Mouse (Mus musculus): ENCODE measurements around the gene Gm37240. TPM values are rescaled to one million over a fixed set of nuclear protein-coding genes. Genes with fewer than 3 reads are reported as not detected.

The Gm37240 gene
- polyA plus RNA-seq, 1 experiment from 2014 or later, result 0.08 TPM

DNA sequence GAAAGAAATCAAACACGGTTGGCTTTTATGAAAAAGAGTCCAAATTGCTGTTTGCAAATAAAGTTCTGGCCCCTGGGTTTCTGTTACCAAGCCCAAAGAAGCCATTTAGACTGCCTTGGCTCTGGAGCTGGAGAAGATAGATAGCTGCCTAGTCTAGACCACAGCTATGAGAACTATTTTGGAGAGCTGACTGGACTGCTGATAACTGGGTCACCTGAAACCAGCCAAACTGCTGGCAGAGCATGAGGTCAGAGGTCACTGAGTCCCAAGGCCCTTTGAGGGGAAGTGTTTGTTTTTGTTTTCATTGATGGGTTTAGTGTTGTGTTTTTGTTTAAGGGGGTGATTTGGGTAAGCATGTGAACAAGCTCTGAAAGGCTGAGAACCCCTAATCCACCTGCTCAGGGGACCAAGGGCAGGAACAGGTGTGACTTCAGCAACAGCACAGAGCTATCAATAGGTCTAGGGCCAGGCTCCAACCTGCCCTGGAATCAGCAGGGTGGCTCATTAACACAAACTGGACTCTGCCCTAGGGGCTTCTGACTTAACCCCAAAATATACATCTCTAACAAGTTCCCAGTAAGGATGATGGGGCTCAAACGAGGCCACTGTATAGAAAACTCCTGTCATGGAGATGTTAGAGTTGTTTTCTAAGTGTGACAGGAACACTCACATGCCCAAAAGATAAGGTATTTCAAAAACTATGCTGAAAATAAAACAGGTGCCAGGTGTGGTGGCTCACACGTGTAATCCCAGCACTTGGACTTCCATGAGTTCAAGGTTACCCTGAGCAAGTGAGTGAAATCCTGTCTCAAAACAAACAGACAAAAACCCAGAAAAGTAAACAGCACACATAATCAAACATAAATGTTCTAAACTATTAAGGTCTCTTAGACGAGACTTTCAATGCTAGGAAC lies 74.0 kb downstream of the Gm37240 start:
- H3K4me1 ChIP-seq (replicated peaks), result no peaks in the 10 kb centered on the region
- H3K9ac ChIP-seq, result no peak overlapping the region
- no peak for ATAC-seq (ENCODE audit: low FRiP score)
- no peak overlapping the region for H3K27ac ChIP-seq
- no peaks in the 10 kb centered on the region for H3K36me3 ChIP-seq
- H3K9me3 ChIP-seq, result no peaks in the 10 kb centered on the region
- no peak overlapping the region for H3K4me3 ChIP-seq
- no peaks in the 10 kb centered on the region for H3K27me3 ChIP-seq
- WGBS, result 82% methylated on average over 4 of the region's 4 CpGs
- H3K4me2 ChIP-seq, result no peak overlapping the region

DNA sequence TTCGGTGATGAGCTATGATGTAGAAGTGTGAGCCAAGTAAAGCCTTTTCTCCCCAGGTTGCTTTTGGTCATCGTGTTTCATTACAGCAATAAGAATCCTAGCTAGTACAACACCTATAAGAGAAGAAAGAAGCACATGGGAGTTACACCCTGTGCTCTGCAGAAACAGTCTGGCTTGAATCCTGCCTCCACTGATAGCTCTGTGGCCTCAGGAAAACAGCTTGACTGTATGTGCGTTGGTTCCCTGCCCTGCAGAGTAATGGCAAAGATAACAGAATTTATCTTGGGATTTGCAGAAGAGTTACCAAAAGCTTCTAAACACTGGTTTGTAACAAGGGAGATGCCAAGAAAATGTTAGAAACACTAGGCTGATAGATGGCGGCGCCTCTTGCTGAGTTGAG lies 75.3 kb downstream of the Gm37240 start:
- no peak overlapping the region for H3K4me2 ChIP-seq

DNA sequence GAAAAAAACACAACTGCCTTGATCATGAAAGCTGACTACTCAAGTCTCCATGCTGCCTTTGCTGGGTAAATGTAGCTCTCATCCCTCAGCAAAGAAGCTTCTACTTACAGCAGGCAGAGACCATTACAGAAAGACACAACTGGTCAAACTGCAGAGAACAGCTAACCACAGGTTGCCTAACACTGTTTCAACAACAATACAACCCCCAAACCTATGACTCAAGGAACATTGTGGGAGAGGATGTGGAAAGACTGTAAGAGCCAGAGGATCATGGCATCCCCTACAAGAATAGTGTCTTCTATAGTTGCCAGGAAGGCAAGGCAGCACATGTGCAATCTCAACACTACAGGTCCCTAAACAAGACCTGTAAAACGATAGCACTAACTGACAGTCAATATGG lies 94.2 kb downstream of the Gm37240 start:
- Histone ChIP-seq H3K9me3 (no peaks in the 10 kb centered on the region), H3K27ac (no peak overlapping the region), H3K4me3 (no peak overlapping the region), H3K36me3 (no peaks in the 10 kb centered on the region), H3K9ac (no peak overlapping the region), H3K4me1 (replicated peaks) (no peaks in the 10 kb centered on the region), H3K27me3 (no peaks in the 10 kb centered on the region), H3K4me2 (no peak overlapping the region)
- 48% methylated on average over 1 of the region's 1 CpGs for WGBS
- ATAC-seq (ENCODE audit: low FRiP score), result no peak

More for the DNA sequence above, 75.3 kb downstream of the Gm37240 start:
- ATAC-seq (ENCODE audit: low FRiP score), result no peak
- Histone ChIP-seq H3K27me3 (no peaks in the 10 kb centered on the region), H3K9me3 (no peaks in the 10 kb centered on the region), H3K4me1 (replicated peaks) (no peaks in the 10 kb centered on the region), H3K9ac (no peak overlapping the region), H3K27ac (no peak overlapping the region), H3K36me3 (no peaks in the 10 kb centered on the region), H3K4me3 (no peak overlapping the region)
- WGBS, result 93% methylated on average over 5 of the region's 5 CpGs

DNA sequence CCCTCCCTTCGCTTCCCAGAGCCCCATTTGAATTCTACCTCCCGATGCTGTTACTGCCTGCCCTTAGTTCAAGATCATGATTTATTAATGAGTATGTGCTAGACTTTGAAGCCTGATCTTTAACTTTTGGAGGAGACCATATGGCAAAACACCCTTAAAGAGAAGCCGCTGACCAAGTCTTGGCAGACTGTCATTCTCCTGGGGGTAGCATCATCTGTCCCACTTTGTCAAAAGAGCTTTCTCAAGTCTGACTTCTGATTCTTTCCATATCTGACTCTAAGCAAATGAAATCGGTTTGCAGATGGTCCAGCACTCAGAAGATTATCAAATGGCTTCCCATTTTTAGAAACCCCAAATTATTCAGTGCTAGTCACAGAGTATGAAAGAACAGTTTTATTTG lies 97.6 kb downstream of the Gm37240 start:
- Histone ChIP-seq H3K36me3 (no peaks in the 10 kb centered on the region), H3K9me3 (no peaks in the 10 kb centered on the region), H3K4me3 (no peak overlapping the region), H3K9ac (no peak overlapping the region), H3K4me1 (replicated peaks) (0 out of 2 replicates have a peak, but pooled peaks cover 3% of the 10 kb centered on the region), H3K27me3 (0 out of 2 replicates have a peak, but pooled peaks cover 3% of the 10 kb centered on the region), H3K4me2 (no peak overlapping the region), H3K27ac (no peak overlapping the region)
- WGBS, result 59% methylated on average over 4 of the region's 4 CpGs
- no peak for ATAC-seq (ENCODE audit: low FRiP score)

DNA sequence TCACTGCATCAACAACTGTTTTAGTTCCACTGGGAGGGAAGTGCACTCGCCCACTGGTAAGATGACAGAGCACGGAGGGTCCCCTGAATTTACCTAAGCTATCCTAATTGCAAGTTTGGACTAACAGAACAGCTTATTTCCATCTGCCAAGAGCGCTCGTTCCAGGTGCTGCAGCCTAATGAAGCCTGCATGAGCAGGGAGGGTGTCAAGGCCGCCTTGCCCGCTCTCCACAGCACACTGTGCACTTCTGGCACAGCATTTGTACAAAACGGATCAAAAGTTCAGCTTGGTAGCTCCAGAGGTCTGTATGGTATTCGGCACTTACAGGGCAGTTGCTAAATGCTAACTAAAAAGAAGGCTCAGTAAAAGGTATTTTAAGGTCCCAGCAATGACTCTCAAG lies 100.8 kb downstream of the Gm37240 start:
- 0 out of 2 replicates have a peak, but pooled peaks cover 3% of the 10 kb centered on the region for H3K27me3 ChIP-seq
- no peak overlapping the region for H3K4me3 ChIP-seq
- H3K4me1 ChIP-seq (replicated peaks), result 0 out of 2 replicates have a peak, but pooled peaks cover 3% of the 10 kb centered on the region
- WGBS, result 85% methylated on average over 8 of the region's 8 CpGs
- H3K4me2 ChIP-seq, result no peak overlapping the region
- ATAC-seq (ENCODE audit: low FRiP score), result no peak
- H3K9me3 ChIP-seq, result no peaks in the 10 kb centered on the region
- no peaks in the 10 kb centered on the region for H3K36me3 ChIP-seq
- H3K9ac ChIP-seq, result no peak overlapping the region
- H3K27ac ChIP-seq, result no peak overlapping the region

DNA sequence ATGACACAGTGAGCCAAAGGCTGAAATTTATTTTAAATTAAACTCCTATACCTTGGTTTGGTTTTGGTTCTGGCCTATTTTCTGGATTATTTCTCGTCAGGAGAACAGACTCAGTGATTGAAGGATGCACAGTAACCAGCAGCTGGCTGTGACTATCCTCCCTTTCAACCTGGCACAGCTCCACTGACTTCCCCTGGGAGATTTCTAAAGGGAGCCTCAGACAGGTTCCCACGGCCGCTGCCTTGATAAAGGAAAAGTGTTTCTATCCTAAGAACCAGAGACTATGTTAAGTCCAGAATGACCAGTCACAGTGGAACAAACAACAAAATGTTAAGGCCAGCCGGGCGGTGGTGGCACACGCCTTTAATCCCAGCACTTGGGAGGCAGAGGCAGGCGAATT lies 106.4 kb downstream of the Gm37240 start:
- no peak for ATAC-seq (ENCODE audit: low FRiP score)
- Histone ChIP-seq H3K36me3 (no peaks in the 10 kb centered on the region), H3K27me3 (no peaks in the 10 kb centered on the region), H3K9ac (no peak overlapping the region), H3K4me3 (no peak overlapping the region), H3K9me3 (no peaks in the 10 kb centered on the region), H3K4me2 (no peak overlapping the region), H3K4me1 (replicated peaks) (peaks cover 5% of the 10 kb centered on the region), H3K27ac (no peak overlapping the region)
- WGBS, result 72% methylated on average over 7 of the region's 7 CpGs

DNA sequence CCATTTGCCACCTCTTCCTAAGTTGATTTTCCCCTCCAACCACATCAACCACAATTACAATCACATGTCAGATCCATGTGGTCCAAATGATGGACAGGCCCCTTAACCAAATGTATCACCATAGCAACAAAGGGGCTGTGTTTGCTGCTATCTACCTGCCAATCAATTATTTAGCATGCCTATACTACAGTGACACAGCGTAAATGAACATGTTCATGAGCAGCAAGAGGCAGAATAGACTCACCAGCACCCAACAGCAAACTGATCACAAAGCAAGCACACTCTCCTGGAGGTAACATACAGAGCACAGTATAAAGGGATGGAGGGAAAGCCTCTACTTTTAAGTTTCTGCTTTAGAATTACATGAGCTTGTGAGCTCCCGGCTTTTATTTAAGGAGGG lies 107.0 kb downstream of the Gm37240 start:
- H3K36me3 ChIP-seq, result no peaks in the 10 kb centered on the region
- no peak overlapping the region for H3K9ac ChIP-seq
- H3K4me2 ChIP-seq, result no peak overlapping the region
- H3K9me3 ChIP-seq, result no peaks in the 10 kb centered on the region
- no peak overlapping the region for H3K4me3 ChIP-seq
- peak; percentile 59 for ATAC-seq (ENCODE audit: low FRiP score)
- peaks cover 5% of the 10 kb centered on the region for H3K4me1 ChIP-seq (replicated peaks)
- 42% methylated on average over 2 of the region's 2 CpGs for WGBS
- no peaks in the 10 kb centered on the region for H3K27me3 ChIP-seq
- H3K27ac ChIP-seq, result no peak overlapping the region

DNA sequence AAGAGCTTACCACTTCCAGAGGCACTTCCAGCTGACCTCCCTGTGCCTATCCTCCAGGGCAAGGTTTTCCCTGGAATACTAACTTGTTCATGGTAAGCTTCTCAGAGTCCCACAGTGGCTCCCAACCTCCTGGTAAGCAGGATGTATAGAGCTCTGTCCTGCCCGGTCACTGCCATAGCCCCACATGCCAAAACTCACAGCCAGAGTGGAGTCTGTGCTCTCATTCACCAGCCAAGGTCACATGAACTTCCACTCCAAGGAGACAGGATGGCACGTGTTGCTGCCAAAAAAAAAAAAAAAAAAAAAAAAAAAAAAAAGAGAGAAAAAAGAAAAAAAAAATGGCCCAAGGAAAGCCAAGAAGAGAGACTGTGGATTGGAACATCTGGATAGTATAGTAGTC lies 109.5 kb downstream of the Gm37240 start:
- Histone ChIP-seq H3K4me3 (no peak overlapping the region), H3K27me3 (no peaks in the 10 kb centered on the region), H3K27ac (no peak overlapping the region), H3K9me3 (no peaks in the 10 kb centered on the region), H3K4me2 (no peak overlapping the region), H3K9ac (no peak overlapping the region), H3K4me1 (replicated peaks) (peaks cover 5% of the 10 kb centered on the region), H3K36me3 (no peaks in the 10 kb centered on the region)
- 83% methylated on average over 2 of the region's 2 CpGs for WGBS
- ATAC-seq (ENCODE audit: low FRiP score), result no peak

DNA sequence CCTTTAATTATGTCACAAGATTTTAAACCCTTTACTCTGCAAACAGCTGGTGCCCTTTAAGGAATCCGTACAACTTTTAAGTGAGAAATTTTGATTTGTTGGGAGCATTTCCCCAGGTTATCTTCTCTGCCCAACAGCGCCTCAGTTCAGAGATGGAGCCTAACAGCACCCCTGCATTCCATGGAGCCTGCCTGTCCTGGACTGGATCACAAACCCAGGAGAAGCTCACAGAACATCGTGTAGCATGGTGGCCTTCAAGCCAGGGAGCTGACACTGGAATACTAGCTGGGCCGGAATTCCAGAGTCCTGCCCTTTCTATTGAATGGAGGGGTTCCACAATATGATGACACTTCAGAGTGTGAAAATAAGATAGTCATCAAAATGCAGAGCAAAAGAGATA lies 110.0 kb downstream of the Gm37240 start:
- H3K27me3 ChIP-seq, result no peaks in the 10 kb centered on the region
- WGBS, result 93% methylated on average over 4 of the region's 4 CpGs

DNA sequence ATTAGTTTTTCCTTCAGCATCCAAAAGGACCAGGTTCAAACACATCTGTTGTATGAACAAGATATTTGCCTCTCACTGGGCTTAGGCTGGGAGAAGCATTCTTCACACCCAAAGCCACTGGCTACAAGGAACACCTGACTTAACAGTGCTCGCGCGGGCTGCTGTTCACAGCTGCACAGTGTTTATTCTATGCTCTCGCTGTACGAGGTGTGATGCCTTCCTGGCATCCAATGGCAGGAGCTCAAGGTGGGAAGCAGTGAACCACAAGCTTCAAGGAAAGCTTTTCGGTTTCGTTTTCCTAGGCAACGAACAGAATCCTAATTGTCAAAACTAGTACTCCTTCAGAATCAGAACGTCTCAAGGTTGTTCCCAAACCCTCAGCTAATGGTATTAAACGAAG lies 110.6 kb downstream of the Gm37240 start:
- Histone ChIP-seq H3K36me3 (no peaks in the 10 kb centered on the region), H3K9ac (no peak overlapping the region), H3K4me3 (no peak overlapping the region), H3K27ac (no peak overlapping the region), H3K9me3 (no peaks in the 10 kb centered on the region), H3K27me3 (no peaks in the 10 kb centered on the region), H3K4me2 (no peak overlapping the region), H3K4me1 (replicated peaks) (peaks cover 5% of the 10 kb centered on the region)
- no peak for ATAC-seq (ENCODE audit: low FRiP score)
- 84% methylated on average over 10 of the region's 10 CpGs for WGBS

More for the DNA sequence above, 110.0 kb downstream of the Gm37240 start:
- no peak for ATAC-seq (ENCODE audit: low FRiP score)
- Histone ChIP-seq H3K9ac (no peak overlapping the region), H3K36me3 (no peaks in the 10 kb centered on the region), H3K4me3 (no peak overlapping the region), H3K27ac (no peak overlapping the region), H3K4me1 (replicated peaks) (peaks cover 5% of the 10 kb centered on the region), H3K4me2 (no peak overlapping the region), H3K9me3 (no peaks in the 10 kb centered on the region)

DNA sequence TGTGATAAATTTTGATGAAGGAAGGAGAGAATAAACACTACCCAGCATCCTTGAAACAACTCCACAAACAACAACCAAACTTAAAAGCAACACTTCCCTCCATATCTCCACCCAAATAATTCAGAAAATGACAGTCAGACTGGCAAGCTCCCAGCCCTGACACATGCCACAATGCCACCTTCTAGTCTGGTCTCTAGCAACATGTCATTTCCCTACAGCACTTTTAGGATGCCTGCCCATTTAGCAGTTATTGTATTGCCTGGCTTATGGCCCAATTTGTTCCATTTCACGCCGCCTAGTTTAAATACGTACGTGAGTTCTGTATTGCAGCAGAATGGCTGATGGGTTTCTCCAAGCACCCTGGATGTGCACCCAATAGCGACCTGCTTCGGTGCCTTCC lies 111.2 kb downstream of the Gm37240 start:
- no peak overlapping the region for H3K27ac ChIP-seq
- H3K27me3 ChIP-seq, result no peaks in the 10 kb centered on the region
- WGBS, result 71% methylated on average over 6 of the region's 6 CpGs
- H3K36me3 ChIP-seq, result no peaks in the 10 kb centered on the region
- no peaks in the 10 kb centered on the region for H3K9me3 ChIP-seq
- no peak overlapping the region for H3K4me3 ChIP-seq
- H3K9ac ChIP-seq, result no peak overlapping the region
- no peak overlapping the region for H3K4me2 ChIP-seq
- ATAC-seq (ENCODE audit: low FRiP score), result no peak
- H3K4me1 ChIP-seq (replicated peaks), result peaks cover 5% of the 10 kb centered on the region

DNA sequence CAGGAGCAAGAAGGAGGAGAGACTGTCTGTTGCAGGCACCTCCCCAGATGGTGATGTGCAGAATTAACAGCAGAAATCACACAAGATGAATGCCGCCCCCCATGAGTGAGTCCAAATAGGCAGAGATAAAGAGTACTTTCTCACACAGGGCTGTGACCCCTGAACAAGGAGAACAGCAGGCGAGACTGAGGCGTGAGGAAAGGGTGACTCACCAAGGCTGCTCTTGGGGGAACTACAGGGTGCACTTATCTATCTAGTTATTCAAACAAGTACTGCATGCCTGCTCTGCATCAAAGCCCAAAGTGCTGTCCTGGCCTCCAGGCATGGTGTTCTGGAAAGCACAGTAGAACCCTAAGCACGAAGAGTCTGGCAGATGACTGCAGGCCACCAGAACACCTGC lies 113.4 kb downstream of the Gm37240 start:
- H3K4me1 ChIP-seq (replicated peaks), result no peaks in the 10 kb centered on the region
- no peaks in the 10 kb centered on the region for H3K27me3 ChIP-seq
- no peak for ATAC-seq (ENCODE audit: low FRiP score)
- no peak overlapping the region for H3K4me3 ChIP-seq
- H3K36me3 ChIP-seq, result no peaks in the 10 kb centered on the region
- no peak overlapping the region for H3K27ac ChIP-seq
- H3K9me3 ChIP-seq, result no peaks in the 10 kb centered on the region
- H3K9ac ChIP-seq, result no peak overlapping the region
- 71% methylated on average over 4 of the region's 4 CpGs for WGBS
- H3K4me2 ChIP-seq, result no peak overlapping the region

DNA sequence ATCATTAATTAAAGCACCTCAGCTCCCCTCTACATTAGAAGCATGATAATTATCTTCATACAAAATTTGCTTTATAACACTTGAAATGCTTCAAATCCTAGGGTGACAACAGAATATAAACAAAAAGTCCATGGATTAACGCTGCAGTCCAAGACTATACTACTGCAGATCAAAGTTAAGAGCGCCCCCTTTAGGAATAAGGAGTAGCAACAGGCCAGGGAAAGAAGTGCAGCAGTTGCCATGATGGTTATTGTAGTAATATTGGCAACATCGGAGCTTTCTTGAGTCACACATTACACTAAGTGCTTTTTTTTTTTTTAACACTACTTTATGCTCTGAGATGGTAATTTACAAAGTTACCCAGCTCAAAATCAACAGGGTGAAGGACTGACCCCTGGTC lies 113.9 kb downstream of the Gm37240 start:
- H3K4me3 ChIP-seq, result no peak overlapping the region
- H3K4me2 ChIP-seq, result no peak overlapping the region
- no peak for ATAC-seq (ENCODE audit: low FRiP score)
- no peak overlapping the region for H3K27ac ChIP-seq
- H3K36me3 ChIP-seq, result no peaks in the 10 kb centered on the region
- 56% methylated on average over 3 of the region's 3 CpGs for WGBS
- H3K9ac ChIP-seq, result no peak overlapping the region
- H3K9me3 ChIP-seq, result no peaks in the 10 kb centered on the region
- no peaks in the 10 kb centered on the region for H3K4me1 ChIP-seq (replicated peaks)
- H3K27me3 ChIP-seq, result no peaks in the 10 kb centered on the region
